Mouse (Mus musculus) testis, adult 2 months (tissue): ENCODE measurements around the gene Stra6.

Source experiments
- CTCF ChIP-seq: fragments of 200-500 bp; IDR thresholded peaks from 2 replicates; pipeline ENCODE4 v1.5.1; 2012; ENCODE audit warnings: low read depth, mild to moderate bottlenecking, inconsistent platforms, low read length, moderate library complexity; ENCODE audit not compliant: control insufficient read depth, insufficient read depth, insufficient replicate concordance
- POLR2A ChIP-seq: fragments of 200-500 bp; IDR thresholded peaks from 2 replicates; pipeline ENCODE4 v1.6.1; 2012; ENCODE audit warnings: low read depth, mild to moderate bottlenecking, inconsistent platforms, low read length, moderate library complexity; ENCODE audit not compliant: control insufficient read depth

DNA sequence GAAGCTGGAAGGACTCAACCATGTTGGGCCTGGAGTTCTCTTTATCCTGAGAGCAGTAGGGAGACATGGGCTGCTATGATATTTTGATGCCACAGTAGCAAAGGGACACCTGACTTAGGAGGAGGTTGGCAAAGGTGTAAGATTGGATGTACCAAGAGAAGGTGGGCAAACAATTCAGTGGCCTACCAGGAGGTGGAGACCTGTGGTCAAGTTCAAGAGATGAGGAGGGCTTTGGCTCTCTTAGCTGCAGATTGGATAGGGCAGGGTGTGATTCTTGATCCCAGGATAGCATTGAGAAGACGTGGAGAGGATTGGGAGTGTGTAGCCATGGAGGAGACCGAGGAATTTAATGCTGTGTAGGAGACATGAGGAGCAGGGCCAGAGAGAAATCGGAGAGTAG, 30.2 kb downstream of the Stra6 start:
- no peak for TF ChIP-seq CTCF
- TF ChIP-seq POLR2A = no peak
